Mouse (Mus musculus): ENCODE data around the gene Arhgef18. TPM values are rescaled to one million over a fixed set of nuclear protein-coding genes. Genes with fewer than 3 reads are reported as not detected.

Arhgef18 gene
- total RNA-seq (2021), result 10 to 100 TPM; 36.5 to 44.6 TPM
- long read RNA-seq, full-length matches to known transcripts, result 4 of 17 reads
- long read RNA-seq, partial matches to known transcripts, result 13 of 17 reads
- long read RNA-seq, other reads (novel, unspliced or antisense), result 0 of 17 reads

- DNase-seq (ENCODE audit: low spot score in 2 of 2), result peak; percentile 75 to 85
These were observed at the start of gene Arhgef18 for GRCm38 (mm10) chr8:3392771-3393710. Gene Arhgef18 (plus strand): TSS chr8:3393006.

GRCm38 (mm10) chr8:3345337-3345736 lies 47.5 kb upstream of the Arhgef18 start:
- no peak for DNase-seq (ENCODE audit: low spot score in 2 of 2)

- no peak for DNase-seq (ENCODE audit: low spot score in 2 of 2)
These were observed 46.0 kb upstream of the Arhgef18 start for GRCm38 (mm10) chr8:3346691-3347413.

- DNase-seq (ENCODE audit: low spot score in 2 of 2), result no peak
These were observed 44.5 kb upstream of the Arhgef18 start for GRCm38 (mm10) chr8:3348142-3348823.

- no peak for DNase-seq (ENCODE audit: low spot score in 2 of 2)
These were observed 42.1 kb upstream of the Arhgef18 start for GRCm38 (mm10) chr8:3350747-3351146.

- DNase-seq (ENCODE audit: low spot score in 2 of 2), result no peak
These were observed 40.1 kb upstream of the Arhgef18 start for GRCm38 (mm10) chr8:3352715-3353114.

- no peak for DNase-seq (ENCODE audit: low spot score in 2 of 2)
These were observed 39.5 kb upstream of the Arhgef18 start, which contains the start of gene A430078G23Rik for GRCm38 (mm10) chr8:3353189-3353810. Gene A430078G23Rik (plus strand): TSS chr8:3353415.

GRCm38 (mm10) chr8:3353811-3354442 lies 38.9 kb upstream of the Arhgef18 start:
- DNase-seq (ENCODE audit: low spot score in 2 of 2), result no peak

GRCm38 (mm10) chr8:3354443-3354812 lies 38.4 kb upstream of the Arhgef18 start:
- no peak for DNase-seq (ENCODE audit: low spot score in 2 of 2)

GRCm38 (mm10) chr8:3355586-3355985 lies 37.2 kb upstream of the Arhgef18 start:
- DNase-seq (ENCODE audit: low spot score in 2 of 2), result no peak

- peak; percentile 89 to 91 for DNase-seq (ENCODE audit: low spot score in 2 of 2)
These were observed 34.7 kb upstream of the Arhgef18 start for GRCm38 (mm10) chr8:3358060-3358459.

- DNase-seq (ENCODE audit: low spot score in 2 of 2), result peak; percentile 48 to 54
These were observed 25.7 kb upstream of the Arhgef18 start for GRCm38 (mm10) chr8:3367086-3367485.

- DNase-seq (ENCODE audit: low spot score in 2 of 2), result no peak
These were observed 24.7 kb upstream of the Arhgef18 start for GRCm38 (mm10) chr8:3368091-3368490.

GRCm38 (mm10) chr8:3375748-3376147 lies 17.1 kb upstream of the Arhgef18 start:
- no peak for DNase-seq (ENCODE audit: low spot score in 2 of 2)

GRCm38 (mm10) chr8:3376641-3377274 lies 16.0 kb upstream of the Arhgef18 start:
- no peak for DNase-seq (ENCODE audit: low spot score in 2 of 2)

GRCm38 (mm10) chr8:3387286-3387685 lies 5.5 kb upstream of the Arhgef18 start:
- DNase-seq (ENCODE audit: low spot score in 2 of 2), result peak; percentile 73 to 74

GRCm38 (mm10) chr8:3388591-3389338 lies 4.0 kb upstream of the Arhgef18 start:
- no peak for DNase-seq (ENCODE audit: low spot score in 2 of 2)

GRCm38 (mm10) chr8:3389506-3389905 lies 3.3 kb upstream of the Arhgef18 start:
- DNase-seq (ENCODE audit: low spot score in 2 of 2), result no peak

- no peak for DNase-seq (ENCODE audit: low spot score in 2 of 2)
These were observed 513 bp upstream of the Arhgef18 start for GRCm38 (mm10) chr8:3392293-3392692.

All from layer of hippocampus, postnatal 10 days (tissue).